Mouse (Mus musculus): ENCODE measurements around the gene Ado.

The Ado gene

DNA sequence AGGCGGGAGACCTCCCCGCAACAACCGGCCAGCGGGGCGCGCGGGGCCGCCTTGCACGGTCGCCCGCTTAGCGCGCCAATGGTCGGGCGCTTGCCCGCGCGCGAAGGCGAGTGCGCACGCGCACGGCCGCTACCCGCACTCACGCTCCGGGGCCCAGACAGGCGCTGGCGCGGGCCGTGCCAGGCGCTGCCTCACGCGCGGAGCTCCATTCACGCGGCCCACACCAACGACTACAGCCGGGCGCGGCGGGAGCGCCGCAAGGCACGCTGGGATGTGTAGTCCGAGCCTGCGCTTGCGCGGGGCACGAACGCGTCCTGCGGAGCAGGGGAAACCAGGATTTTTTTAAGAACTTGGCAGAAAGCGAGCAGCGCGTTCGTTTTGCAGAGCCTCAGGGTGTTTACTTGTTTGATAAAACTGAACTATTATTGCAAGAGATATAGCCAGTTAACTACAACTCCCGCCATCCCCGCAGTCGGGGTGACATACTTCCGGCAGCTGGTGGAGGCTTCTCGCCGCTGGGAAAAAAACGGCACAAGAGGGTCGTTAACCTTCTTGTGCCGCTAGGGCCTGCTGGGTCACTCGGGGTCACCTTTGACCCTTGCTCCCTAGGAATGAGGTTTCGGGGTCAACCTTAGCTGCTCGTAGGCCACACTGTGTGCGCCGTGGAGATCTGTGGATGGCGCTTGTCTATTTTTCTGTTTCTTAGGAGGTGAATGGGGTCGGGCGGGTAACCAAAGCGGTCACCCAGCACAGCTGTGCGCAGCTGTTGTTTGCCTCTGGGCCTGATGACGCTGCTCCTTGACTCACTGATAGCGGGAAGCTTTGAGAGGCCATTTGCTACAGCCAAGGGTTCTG lies at the start of gene Ado:
Gene Ado, minus strand, starts transcription at position 79 of the 855 bp plus-strand sequence.
- peak; percentile 87 for DNase-seq

DNA sequence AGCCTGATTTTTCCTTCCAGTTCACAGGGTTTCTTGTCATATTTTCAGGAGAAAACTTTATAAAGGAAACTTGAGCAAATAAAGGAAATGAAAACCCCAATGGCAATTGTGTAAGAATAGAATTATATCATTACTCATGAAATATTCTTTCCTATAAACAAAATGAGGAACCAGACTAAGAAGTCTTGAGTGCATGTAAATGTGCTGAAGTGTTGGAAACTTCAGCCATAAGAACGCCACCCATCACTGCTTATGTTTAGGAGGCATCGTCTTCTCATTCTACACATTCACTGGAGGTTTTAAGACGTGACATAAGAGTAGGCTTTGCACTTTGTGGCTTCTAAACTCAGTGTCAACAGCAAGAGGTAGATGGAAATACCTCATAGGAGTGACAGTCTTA lies 46.5 kb upstream of the Ado start:
- no peak for DNase-seq

DNA sequence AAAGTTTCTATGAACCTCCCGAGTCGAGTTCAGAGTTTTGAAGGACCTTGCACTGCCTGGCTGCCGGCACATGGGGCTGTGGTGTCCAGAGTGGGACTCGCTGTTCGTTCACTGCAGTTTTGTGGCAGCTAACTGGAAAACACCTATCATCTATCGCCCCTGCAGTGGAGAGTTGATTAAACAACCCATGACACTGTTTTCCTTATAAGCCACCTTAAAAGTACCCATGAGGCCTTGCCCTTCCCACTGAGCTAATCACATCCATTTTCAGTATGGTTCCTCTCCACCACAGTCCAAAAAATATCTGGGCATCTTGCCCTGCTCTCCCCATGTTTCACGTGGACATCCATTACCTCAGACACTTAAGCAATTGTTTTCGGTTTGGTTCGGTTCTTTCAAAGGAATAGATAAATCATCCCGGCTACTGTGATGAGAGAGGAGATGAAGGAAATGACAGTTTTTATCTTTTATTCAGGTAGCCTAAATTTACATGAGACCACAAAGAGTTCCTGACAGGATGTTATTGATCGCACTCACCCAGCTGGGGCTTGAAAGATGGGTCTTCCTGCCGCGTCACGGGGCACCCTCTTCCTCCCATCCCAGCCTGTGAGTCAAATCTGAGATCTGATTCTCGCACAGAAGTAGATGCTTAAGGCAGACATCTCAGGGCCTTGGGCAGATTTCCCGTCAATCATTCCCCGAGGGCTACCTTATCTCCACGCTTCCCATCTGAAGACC lies 37.3 kb upstream of the Ado start:
- DNase-seq: peak; percentile 59

DNA sequence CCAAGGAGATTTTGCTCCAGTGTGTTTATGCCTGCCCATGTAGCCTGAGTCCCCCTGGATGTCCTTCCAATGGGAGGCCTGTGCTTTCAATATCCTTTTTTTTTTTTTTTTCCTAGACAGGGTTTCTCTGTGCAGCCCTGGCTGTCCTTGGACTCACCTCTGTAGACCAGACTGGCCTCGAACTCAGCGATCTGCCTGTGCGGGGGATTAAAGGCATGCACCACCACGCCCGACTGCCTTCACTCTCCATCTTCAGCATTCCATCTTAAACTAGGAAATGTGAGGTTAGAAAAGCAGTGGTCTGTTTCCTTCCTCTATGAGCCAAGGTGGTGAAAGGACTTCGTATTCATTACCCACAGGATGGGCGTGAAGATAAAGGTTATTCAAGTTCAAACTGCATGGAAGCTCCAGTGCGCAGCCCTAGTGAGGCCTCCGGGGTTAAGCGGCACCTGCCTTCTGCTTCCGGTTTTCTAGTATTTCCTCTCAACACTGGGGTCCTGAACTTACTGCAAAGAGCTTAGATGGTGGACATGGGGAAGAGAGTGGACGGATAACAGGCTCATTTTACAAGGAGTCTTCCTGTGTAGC lies 33.0 kb upstream of the Ado start:
- peak; percentile 55 for DNase-seq

DNA sequence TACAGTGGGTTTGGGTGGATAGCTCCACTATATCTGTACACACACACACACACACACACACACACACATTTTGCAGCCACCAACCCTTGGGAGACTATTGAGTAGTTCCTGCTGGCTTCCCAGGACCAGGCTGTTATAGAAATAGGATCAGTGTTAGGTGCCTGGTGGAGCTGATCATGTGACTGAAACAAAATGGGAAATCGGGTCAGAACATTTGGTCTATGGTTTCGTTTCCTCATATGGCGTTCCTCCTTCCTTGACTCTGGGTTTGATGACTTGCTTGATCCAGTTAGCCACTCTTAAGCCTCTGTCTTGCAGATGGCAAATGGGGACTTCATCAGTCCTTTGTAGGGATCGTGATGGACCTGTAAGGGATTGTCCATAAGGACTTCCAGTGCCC lies 31.1 kb upstream of the Ado start:
- no peak for DNase-seq

DNA sequence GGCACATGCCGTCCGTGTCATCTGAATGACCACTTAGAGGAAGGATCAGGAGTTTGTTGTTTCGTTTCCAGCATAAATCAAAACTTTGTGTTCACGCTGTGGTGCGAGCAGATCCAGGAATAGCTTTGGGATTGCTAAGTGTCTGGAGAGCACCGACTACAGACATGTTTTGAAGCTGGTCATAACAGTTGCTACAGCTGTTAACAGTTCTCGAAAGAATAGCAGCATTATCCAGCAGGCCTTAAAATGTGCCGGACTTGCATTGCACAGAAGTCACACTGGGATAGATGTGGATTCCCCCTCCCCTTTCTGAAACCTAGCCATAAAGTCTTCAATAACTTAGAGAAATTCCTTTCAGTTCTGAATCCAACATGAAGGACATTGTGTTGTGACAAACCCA lies 24.6 kb upstream of the Ado start:
- DNase-seq: no peak

DNA sequence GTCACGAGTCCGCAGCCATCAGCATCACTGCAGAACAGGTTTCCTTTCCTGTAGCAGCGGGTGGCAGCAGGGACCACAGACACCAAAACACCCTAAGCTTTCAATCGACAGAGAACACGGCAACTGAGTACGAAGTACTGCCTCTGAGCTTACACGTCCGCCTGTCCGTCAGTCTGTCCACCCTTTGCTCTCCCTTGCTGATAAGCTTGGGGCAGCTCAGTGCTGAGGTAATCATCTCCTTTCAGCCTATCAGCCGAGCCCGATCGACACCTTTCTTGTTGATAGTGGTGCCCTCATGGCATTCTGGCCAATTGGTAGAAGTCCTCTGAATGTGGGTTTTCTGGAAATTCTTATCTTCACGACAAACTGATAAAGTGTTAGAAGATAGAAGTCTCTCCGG lies 22.7 kb upstream of the Ado start:
- DNase-seq: no peak

DNA sequence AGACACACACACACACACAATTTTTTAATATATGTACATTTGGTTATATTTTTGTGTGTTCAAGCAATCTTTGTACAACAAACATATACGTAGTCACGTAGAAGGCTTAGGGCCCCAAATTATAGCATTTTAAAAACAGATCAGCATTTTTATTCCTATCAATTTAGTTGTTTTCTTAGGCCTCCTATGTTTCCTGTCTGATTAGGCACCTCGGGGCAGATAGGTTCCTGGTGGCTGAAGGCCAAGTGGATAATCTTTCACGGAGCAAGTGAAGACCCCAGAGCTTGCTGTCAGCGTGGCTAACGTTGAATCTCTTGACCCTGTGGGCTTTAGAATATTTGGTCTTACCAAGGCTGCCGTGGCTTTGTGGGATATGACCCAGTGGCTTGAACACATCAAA lies 20.8 kb upstream of the Ado start:
- DNase-seq: no peak

DNA sequence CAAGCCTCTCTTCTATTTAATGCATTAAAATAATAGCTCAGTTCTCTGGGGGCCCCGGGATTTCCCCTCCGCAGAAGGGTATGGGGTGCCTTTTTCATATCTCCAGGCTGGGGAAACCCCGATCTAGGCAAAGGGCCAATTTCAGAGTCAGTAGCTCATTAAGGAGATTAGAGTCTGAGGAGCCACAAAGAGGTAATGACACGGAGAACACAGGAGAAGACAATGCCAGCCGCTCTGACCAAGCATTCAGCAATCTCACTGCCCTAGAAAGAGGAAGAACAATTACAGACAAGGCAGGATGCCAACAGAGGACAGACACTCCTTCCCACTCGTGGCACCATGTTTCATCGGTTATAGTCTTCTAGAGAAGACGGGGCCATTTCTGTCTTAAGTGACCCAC lies 17.3 kb upstream of the Ado start:
- DNase-seq: no peak

DNA sequence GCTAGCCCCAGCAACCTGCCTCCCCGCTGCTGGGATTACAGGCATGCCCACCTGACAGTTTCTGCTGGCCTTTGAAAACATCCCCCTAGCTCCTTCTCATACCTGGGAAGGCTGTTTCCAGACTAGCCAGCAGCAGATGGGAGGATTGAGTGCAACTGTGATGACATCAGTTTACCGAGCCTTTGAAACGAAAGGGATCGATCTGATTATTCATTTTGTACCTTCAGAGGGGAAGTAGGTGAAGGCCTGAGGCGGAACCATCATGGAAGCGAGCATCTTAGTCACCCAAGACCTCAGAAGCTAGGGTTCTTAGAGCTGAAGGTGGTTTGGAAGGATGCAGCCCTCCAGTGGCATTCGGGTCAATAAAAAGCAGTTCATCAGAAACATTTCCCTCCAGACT lies 15.8 kb upstream of the Ado start:
- no peak for DNase-seq

DNA sequence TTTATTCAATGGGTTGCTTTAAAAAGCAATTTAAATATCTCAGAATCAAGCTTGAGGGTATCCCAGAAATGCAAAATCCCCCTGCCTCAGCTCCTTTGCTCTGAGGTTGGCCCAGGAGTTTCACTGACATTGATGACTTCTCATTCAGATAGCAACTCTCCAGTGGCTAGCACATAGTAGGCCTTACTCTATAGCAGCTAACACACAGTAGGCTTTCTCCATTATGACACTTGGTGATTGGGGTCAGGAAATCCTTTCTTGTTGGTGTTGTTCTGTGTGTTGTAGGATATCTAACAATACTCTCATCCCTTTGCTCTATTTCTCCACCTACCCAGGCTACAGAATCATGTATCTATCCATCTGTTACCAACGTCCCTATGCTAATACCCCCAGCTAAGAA lies 12.4 kb upstream of the Ado start:
- DNase-seq: no peak

DNA sequence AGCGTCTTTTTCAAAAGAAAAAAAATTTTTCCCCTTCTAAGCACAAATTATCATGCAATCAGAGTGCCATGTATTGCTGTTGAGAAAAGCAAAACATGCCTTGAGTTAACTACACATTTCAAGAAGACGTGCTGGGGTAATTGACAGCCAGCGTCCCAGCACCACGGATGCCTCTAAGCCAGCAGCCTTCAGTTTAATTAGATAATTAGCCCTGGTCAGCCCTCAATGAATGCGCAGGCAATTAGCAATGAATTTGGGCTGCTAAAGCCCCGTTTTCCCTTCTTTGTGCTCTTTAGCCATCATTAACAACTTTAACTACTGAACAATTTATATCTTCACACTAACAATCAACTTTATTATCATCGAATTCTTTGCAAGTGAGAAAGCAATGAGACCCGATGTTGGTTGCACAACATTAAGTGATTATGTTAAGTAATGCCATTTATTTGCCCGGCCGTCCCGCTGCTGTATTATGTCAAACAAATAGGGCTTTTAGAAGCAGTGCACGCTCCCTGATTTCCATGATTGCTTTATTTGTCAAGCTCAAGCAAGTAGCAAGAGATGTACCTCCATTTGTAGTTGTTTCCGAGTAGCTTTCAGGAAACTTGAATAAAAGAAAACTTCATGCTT lies 11.1 kb upstream of the Ado start:
- no peak for DNase-seq

DNA sequence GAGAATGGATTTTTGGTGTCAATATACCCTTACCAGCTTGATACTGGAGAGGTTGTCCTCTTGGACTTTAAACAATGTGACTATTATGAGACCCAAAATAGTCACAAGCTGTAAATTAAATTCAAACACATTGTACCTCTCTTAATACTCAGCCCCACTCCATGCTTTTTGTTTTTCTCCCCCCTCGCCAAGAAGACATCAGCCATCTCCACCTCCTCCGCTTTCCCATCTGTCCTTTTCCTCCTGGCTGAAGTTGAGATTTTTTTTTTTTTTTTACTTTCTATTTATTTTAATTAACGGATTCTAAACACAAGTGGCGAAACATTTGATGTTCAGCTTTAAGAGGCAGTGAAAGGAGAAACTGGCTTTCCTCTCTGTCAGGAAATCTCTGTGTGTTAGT lies 9.3 kb upstream of the Ado start:
- no peak for DNase-seq

DNA sequence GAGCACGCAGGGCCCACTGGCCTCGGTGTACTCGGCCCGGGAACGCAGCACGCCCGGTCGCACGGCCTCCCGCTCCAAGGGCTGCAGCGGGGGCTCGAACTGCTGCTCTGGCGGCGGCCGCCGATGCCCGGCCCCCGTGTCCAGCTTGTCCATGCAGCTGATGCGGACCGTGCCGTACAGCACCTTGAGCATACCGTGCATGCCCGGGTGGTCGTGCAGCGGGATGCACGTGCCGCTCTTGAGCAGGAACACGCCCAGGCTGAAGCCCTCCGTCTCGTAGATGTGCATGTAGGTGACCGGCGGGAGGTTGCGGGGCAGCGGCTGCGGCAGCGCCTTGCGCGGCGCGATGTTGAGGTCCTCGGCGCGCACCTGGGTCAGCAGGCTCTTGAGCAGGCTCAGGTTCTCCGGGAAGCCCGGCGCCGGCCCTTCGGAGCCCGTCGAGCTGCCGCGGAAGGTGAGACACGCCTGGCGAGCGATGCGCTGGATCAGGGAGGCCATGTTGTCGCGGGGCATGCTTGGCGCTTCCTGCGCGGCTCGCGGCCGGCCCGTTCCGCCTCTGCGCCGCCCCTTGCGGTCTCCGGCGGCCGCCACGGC lies 397 bp downstream of the Ado start:
- DNase-seq: peak; percentile 63

DNA sequence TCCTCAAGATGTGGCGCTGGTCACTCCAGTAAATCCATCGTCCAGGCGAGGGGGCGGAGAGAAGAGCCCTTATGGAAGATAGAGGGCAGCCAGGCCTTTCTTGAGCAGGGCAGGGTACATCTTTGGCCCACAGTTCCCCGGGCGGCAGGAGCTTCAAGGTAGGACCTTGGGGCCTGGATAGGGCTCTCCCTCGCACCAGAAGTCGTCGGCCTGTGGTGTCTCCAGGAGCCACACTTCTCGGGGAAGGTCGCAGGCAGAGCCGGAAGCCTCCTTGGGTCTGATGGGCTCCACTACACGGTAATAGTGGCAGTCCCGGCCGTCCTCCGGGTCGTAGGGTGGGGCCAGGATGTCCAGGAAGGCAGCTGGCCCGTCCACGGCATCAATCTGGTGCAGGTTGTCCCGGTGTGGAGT lies 900 bp downstream of the Ado start:
- no peak for DNase-seq

DNA sequence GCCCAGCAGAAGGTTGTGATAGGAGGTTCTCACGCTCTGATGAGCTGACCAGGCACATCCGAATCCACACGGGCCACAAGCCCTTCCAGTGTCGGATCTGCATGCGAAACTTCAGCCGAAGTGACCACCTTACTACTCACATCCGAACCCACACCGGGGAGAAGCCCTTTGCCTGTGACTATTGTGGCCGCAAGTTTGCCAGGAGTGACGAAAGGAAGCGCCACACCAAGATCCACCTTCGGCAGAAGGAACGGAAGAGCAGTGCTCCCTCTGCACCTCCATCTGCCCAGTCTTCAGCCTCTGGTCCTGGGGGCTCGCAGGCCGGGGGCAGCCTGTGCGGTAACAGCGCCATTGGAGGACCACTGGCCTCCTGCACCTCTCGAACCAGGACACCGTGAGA lies 8.2 kb downstream of the Ado start:
- DNase-seq: no peak

DNA sequence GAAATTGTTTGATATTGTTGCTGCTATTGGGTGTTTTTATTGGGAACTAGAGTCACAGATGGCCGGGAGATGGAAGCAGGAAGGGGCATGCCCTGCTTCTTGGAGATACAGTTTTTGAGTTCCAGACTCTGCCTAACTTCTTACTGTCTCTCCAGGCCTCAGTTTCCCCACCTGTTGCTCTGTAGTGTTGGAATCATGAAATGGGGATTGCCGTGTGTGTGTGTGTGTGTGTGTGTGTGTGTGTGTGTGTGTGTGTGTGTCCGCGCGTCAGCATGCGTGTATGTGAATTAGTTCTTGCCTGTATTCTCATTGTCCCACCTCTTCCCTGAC lies 9.4 kb downstream of the Ado start:
- no peak for DNase-seq

DNA sequence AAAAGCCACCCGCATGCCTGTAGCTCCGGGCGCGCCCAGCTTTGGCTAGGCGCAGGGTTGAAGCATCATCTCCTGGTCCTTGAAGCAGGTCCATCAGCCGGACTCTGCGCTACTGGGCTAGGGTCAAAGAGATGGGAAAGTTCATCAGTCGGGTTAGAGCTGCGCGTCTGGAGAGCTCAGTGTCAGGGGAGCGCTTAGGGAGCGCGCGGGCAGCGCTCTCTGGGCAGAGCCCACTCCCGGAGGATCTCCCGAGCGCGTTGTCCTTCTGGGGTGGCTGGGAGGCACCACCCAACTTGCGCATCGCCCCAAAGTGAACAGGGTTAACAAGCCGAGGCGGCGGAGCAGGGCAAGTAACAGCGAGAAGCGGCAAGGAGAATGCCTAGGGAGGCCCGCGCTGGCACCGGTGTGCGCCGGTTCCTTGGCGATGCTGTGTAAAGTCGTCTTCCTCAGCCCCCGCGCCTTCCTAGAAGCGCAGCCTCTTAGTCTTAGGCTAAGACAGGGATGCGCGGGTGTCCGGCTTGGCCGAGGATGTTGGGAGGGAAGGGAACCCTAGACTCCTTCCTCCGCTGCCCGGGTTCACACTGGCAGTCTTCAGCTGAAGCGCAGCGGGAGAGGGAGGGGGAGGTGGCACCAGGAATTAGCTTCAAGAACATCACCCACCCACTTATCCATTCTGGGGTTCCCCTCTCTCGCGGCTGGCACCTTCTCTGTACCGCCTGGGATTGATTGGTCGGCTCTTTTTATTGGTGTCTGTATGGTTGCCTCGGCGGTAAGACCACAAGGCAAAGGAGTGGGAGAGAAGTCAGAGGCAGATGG lies 10.0 kb downstream of the Ado start:
- peak; percentile 23 for DNase-seq

DNA sequence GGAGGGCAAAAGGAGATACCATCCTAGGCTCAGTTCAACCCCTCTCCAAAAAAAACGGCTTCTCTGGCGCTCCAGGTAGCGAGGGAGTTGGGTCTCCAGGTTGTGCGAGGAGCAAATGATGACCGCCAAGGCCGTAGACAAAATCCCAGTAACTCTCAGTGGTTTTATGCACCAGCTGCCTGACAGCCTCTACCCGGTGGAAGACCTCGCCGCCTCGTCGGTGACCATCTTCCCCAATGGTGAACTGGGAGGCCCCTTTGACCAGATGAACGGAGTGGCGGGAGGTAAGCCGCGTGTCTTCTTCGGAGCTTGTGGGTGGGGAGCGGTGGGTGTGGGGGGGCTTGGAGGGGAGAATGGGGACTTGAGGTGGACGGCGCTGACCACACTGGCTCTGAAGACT lies 10.6 kb downstream of the Ado start:
- DNase-seq: peak; percentile 16

DNA sequence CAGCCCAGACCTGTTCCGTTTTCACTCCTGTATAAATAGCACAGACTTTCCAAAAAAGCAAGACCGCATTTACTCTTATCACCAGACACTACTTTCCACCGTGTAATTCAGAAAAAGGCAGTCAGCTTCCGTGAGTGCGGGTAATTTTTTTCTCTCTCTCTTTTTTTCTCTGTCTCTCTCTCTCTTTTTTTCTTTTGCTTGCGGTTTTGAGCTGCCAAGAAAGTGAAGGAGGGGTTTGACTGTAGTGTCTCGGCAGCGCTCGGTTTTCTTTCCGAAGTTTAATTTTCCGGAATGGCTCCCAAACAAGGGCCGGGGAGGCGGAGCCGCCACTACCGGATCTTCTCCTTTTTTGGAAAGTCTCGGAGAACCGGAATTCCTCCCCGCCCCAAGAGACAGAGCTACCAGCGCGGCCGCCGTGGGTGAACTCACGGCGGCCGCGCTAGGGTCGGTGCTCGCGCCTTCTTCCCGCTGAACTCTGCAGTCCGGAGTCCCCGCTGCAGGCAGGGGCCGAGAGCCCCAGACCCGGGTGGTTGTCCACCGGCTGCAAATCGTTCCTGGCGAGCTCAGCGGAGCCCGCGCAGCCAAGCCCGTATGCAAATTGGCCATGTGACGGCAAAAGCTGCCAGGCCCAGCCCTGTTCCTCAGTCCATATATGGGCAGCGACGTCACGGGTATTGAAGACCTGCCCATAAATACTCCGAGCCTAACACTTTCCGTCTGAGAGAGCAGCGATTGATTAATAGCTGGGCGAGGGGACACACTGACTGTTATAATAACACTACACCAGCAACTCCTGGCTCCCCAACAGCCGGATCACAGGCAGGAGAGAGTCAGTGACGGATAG lies 11.4 kb downstream of the Ado start:
- DNase-seq: peak; percentile 94

DNA sequence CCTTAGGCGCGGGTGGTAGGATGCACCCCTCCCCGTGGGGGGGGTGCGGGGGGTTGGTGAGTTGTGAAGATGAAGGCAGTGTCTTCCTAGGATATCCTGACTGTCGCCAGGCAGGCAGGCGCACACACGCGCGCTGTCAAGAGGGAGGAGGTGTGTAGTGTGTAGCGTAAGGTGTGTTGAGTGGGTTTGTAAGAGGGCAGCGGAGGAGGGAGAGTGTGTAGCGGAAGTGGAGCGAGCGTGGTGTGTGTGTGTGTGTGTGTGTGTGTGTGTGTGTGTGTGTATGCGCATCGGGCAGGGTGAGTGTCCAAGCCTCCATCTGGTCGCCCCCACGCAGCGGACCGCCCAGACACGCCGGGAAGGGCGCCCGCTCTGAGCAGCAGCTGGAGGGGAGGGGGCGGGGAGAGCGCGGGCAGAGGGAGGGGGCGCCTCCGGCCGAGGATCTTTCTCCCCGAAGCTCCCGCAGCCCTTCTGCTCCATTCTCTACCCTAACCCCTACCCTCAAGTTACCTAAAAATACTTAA lies 12.1 kb downstream of the Ado start:
- DNase-seq: peak; percentile 67
